Mouse (Mus musculus): ENCODE data around the gene Adck1. TPM values are rescaled to one million over a fixed set of nuclear protein-coding genes. Genes with fewer than 3 reads are reported as not detected.

The Adck1 gene
- polyA plus RNA-seq, 1 experiment from 2014 or later: 19.1 TPM

- H3K9me3 ChIP-seq: no peaks in the 10 kb centered on the region
Measured at GRCm38 (mm10) chr12:88378256-88378655, 17.9 kb downstream of the Adck1 start.

GRCm38 (mm10) chr12:88388832-88389231 is 28.5 kb downstream of the Adck1 start:
- Histone ChIP-seq H3K27ac (no peak overlapping the region), H3K36me3 (no peaks in the 10 kb centered on the region), H3K27me3 (ENCODE audit: insufficient read depth, poor library complexity, severe bottlenecking) (no peaks in the 10 kb centered on the region), H3K4me1 (replicated peaks) (0 out of 2 replicates have a peak, but pooled peaks cover 4% of the 10 kb centered on the region), H3K9me3 (no peaks in the 10 kb centered on the region), H3K4me3 (no peak overlapping the region)
- 84% methylated on average over 6 of the region's 6 CpGs for WGBS
- no peak for DNase-seq (ENCODE audit: low spot score)

More at GRCm38 (mm10) chr12:88378256-88378655, 17.9 kb downstream of the Adck1 start:
- Histone ChIP-seq H3K27me3 (ENCODE audit: insufficient read depth, poor library complexity, severe bottlenecking) (no peaks in the 10 kb centered on the region), H3K4me1 (replicated peaks) (peaks cover 3% of the 10 kb centered on the region; the same call in 1 of the 2 replicates), H3K4me3 (no peak overlapping the region), H3K36me3 (0 out of 2 replicates have a peak, but pooled peaks cover 7% of the 10 kb centered on the region), H3K27ac (no peak overlapping the region)
- WGBS: 92% methylated on average over 2 of the region's 2 CpGs
- no peak for DNase-seq (ENCODE audit: low spot score)

- 91% methylated on average over 1 of the region's 1 CpGs for WGBS
- no peaks in the 10 kb centered on the region for H3K27me3 ChIP-seq (ENCODE audit: insufficient read depth, poor library complexity, severe bottlenecking)
- no peaks in the 10 kb centered on the region for H3K9me3 ChIP-seq
- 0 out of 2 replicates have a peak, but pooled peaks cover 7% of the 10 kb centered on the region for H3K36me3 ChIP-seq
- H3K4me3 ChIP-seq: no peak overlapping the region
- no peak overlapping the region for H3K27ac ChIP-seq
- peaks cover 4% of the 10 kb centered on the region; the same call in 1 of the 2 replicates for H3K4me1 ChIP-seq (replicated peaks)
- DNase-seq (ENCODE audit: low spot score): no peak
Measured at GRCm38 (mm10) chr12:88398658-88399057, 38.3 kb downstream of the Adck1 start.

GRCm38 (mm10) chr12:88403541-88403940 is 43.2 kb downstream of the Adck1 start:
- H3K36me3 ChIP-seq: peaks cover 7% of the 10 kb centered on the region; the same call in 1 of the 2 replicates
- H3K4me1 ChIP-seq (replicated peaks): peaks cover 8% of the 10 kb centered on the region
- WGBS: 52% methylated on average over 5 of the region's 5 CpGs
- H3K9me3 ChIP-seq: no peaks in the 10 kb centered on the region
- no peak overlapping the region for H3K27ac ChIP-seq
- no peak overlapping the region for H3K4me3 ChIP-seq
- no peak for DNase-seq (ENCODE audit: low spot score)
- H3K27me3 ChIP-seq (ENCODE audit: insufficient read depth, poor library complexity, severe bottlenecking): no peaks in the 10 kb centered on the region

- Histone ChIP-seq H3K27ac (no peak overlapping the region), H3K27me3 (ENCODE audit: insufficient read depth, poor library complexity, severe bottlenecking) (no peaks in the 10 kb centered on the region), H3K9me3 (no peaks in the 10 kb centered on the region), H3K4me1 (replicated peaks) (peaks cover 18% of the 10 kb centered on the region), H3K36me3 (peaks cover 7% of the 10 kb centered on the region; the same call in 1 of the 2 replicates), H3K4me3 (no peak overlapping the region)
- peak; percentile 68 for DNase-seq (ENCODE audit: low spot score)
- 37% methylated on average over 2 of the region's 2 CpGs for WGBS
Measured at GRCm38 (mm10) chr12:88405113-88405512, 44.8 kb downstream of the Adck1 start.

- DNase-seq (ENCODE audit: low spot score): no peak
- WGBS: 93% methylated on average over 4 of the region's 4 CpGs
Measured at GRCm38 (mm10) chr12:88407996-88408322, 47.6 kb downstream of the Adck1 start.

DNA sequence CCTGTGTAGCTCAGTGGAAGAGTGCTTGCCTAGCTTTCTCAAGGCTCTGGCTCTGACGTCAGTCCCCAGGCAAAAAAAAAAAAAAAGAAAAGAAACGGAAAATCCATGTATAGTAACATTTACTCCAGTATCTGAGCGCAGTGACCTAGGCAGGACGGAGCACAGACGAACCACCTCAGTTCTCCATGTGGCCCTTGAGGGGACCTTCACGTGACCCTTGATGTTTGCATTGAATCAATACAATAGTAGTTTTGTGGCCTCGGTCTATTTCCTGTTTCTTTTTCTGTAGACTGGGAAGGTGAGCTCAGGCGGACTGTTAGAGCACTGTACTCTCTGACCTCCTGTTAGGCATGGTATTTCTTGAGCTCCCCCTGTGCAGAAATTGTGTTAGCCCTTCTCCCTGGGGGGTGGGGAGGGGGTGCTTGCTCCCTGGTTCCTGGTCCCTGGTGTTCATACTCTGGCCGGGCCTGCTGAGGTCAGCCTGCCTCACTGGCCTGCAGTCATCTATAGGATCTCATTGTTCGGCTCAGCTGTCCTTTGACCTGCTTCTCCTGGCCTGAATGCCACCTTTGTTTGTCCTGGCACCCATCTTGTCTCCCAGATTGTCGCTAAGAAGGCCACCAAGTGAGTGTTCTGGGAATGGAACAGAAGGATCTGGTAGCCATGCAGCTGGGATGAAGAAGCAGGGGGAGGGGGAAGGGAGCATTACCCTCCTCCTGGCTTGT is 48.1 kb downstream of the Adck1 start:
- no peak overlapping the region for H3K4me3 ChIP-seq
- H3K27ac ChIP-seq: peak overlapping the region; percentile 77
- H3K9me3 ChIP-seq: no peaks in the 10 kb centered on the region
- no peaks in the 10 kb centered on the region for H3K27me3 ChIP-seq (ENCODE audit: insufficient read depth, poor library complexity, severe bottlenecking)
- 32% methylated on average over 11 of the region's 11 CpGs for WGBS
- peak; percentile 62 for DNase-seq (ENCODE audit: low spot score)
- peaks cover 14% of the 10 kb centered on the region; the same call in 1 of the 2 replicates for H3K36me3 ChIP-seq
- peaks cover 14% of the 10 kb centered on the region for H3K4me1 ChIP-seq (replicated peaks)

More at GRCm38 (mm10) chr12:88407996-88408322, 47.6 kb downstream of the Adck1 start:
- Histone ChIP-seq H3K36me3 (peaks cover 14% of the 10 kb centered on the region; the same call in 1 of the 2 replicates), H3K4me3 (no peak overlapping the region), H3K27me3 (ENCODE audit: insufficient read depth, poor library complexity, severe bottlenecking) (no peaks in the 10 kb centered on the region), H3K27ac (no peak overlapping the region), H3K4me1 (replicated peaks) (peaks cover 16% of the 10 kb centered on the region), H3K9me3 (no peaks in the 10 kb centered on the region)

DNA sequence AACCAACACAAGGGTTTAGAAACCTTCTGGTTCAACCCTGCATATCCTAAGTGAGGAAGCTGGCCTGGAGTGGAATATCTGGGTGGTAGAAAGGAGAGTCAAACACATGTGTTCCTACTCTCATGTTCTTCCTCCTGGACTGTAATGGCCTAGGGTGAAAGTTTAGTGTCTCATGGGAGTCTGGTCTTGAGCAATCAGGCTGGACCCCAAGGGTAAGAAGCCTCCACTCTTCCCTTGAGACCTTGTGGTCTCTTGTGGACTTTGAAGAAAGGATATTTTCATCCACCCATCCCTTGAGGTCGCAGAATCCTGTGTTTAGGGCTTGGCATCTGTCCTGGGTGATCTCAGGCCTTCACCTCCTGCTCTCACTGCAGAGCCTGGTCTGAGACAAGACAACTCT is 52.9 kb downstream of the Adck1 start:
- peaks cover 14% of the 10 kb centered on the region; the same call in 1 of the 2 replicates for H3K36me3 ChIP-seq
- no peak overlapping the region for H3K27ac ChIP-seq
- peaks cover 13% of the 10 kb centered on the region for H3K4me1 ChIP-seq (replicated peaks)
- H3K27me3 ChIP-seq (ENCODE audit: insufficient read depth, poor library complexity, severe bottlenecking): no peaks in the 10 kb centered on the region
- H3K4me3 ChIP-seq: no peak overlapping the region
- no peak for DNase-seq (ENCODE audit: low spot score)
- WGBS: 91% methylated on average over 1 of the region's 1 CpGs
- no peaks in the 10 kb centered on the region for H3K9me3 ChIP-seq

- no peaks in the 10 kb centered on the region for H3K4me1 ChIP-seq (replicated peaks)
- no peaks in the 10 kb centered on the region for H3K36me3 ChIP-seq
- H3K27ac ChIP-seq: no peak overlapping the region
- no peaks in the 10 kb centered on the region for H3K9me3 ChIP-seq
- no peaks in the 10 kb centered on the region for H3K27me3 ChIP-seq (ENCODE audit: insufficient read depth, poor library complexity, severe bottlenecking)
- H3K4me3 ChIP-seq: no peak overlapping the region
- DNase-seq (ENCODE audit: low spot score): no peak
- 87% methylated on average over 12 of the region's 12 CpGs for WGBS
Measured at GRCm38 (mm10) chr12:88419912-88420621, 59.7 kb downstream of the Adck1 start.

- no peak for DNase-seq (ENCODE audit: low spot score)
- WGBS: 95% methylated on average over 3 of the region's 3 CpGs
- H3K27ac ChIP-seq: no peak overlapping the region
- H3K36me3 ChIP-seq: peaks cover 7% of the 10 kb centered on the region; the same call in 1 of the 2 replicates
- no peak overlapping the region for H3K4me3 ChIP-seq
- peaks cover 17% of the 10 kb centered on the region for H3K4me1 ChIP-seq (replicated peaks)
- no peaks in the 10 kb centered on the region for H3K9me3 ChIP-seq
- H3K27me3 ChIP-seq (ENCODE audit: insufficient read depth, poor library complexity, severe bottlenecking): no peaks in the 10 kb centered on the region
Measured at GRCm38 (mm10) chr12:88426926-88427325, 66.6 kb downstream of the Adck1 start.

DNA sequence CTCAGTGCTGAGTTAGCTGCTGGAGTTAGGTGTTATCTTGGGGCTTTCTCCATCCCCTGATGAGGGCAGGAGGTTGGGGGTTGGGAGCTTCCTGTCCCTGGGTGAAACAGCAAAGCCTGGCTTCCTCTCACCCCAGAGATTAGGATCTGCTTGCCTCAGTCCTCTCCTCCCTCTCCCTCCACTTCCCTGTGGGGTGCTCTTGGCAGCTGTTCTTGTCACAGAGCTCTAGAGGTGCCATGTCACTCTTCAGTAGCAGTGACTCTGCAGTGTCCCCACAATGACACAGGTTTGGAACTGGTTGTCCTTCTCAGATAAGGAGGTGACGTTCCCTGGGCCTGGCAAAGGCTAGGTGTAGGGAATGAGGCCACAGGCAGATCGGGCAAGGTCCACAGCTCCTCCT is 68.4 kb downstream of the Adck1 start:
- Histone ChIP-seq H3K27ac (no peak overlapping the region), H3K9me3 (no peaks in the 10 kb centered on the region), H3K27me3 (ENCODE audit: insufficient read depth, poor library complexity, severe bottlenecking) (no peaks in the 10 kb centered on the region), H3K36me3 (peaks cover 7% of the 10 kb centered on the region; the same call in 1 of the 2 replicates), H3K4me1 (replicated peaks) (peaks cover 17% of the 10 kb centered on the region), H3K4me3 (no peak overlapping the region)
- no peak for DNase-seq (ENCODE audit: low spot score)
- 80% methylated on average over 2 of the region's 2 CpGs for WGBS

- DNase-seq (ENCODE audit: low spot score): no peak
- 91% methylated on average over 4 of the region's 4 CpGs for WGBS
- Histone ChIP-seq H3K27me3 (ENCODE audit: insufficient read depth, poor library complexity, severe bottlenecking) (no peaks in the 10 kb centered on the region), H3K9me3 (no peaks in the 10 kb centered on the region), H3K4me1 (replicated peaks) (peaks cover 9% of the 10 kb centered on the region; the same call in 1 of the 2 replicates), H3K4me3 (no peak overlapping the region), H3K36me3 (peaks cover 7% of the 10 kb centered on the region; the same call in 1 of the 2 replicates), H3K27ac (no peak overlapping the region)
Measured at GRCm38 (mm10) chr12:88432277-88432676, 71.9 kb downstream of the Adck1 start.

DNA sequence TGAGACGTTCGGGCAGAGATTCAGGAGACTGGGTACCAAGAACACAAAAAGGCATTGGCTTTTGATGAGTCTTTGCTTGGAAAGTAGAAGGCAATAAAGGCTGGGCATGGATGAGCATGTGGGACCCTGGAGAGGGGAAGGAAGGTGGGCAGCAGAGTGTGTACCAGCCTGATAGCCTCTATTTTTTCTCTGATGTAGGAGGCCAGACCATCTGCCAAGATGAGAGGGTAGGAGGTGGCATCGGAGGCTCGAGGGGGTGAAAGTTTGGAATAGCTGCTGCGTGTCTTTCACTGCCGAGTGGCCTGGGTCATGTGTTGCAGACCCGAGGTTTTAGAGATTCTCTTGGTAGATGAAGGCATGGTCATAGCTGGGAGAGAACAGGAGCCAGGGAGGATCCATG is 72.8 kb downstream of the Adck1 start:
- Histone ChIP-seq H3K27me3 (ENCODE audit: insufficient read depth, poor library complexity, severe bottlenecking) (no peaks in the 10 kb centered on the region), H3K36me3 (peaks cover 7% of the 10 kb centered on the region; the same call in 1 of the 2 replicates), H3K4me1 (replicated peaks) (peaks cover 5% of the 10 kb centered on the region; the same call in 1 of the 2 replicates), H3K9me3 (no peaks in the 10 kb centered on the region), H3K4me3 (no peak overlapping the region), H3K27ac (no peak overlapping the region)
- 95% methylated on average over 7 of the region's 7 CpGs for WGBS
- no peak for DNase-seq (ENCODE audit: low spot score)
